Mouse (Mus musculus): ENCODE results near the gene Btbd35f22. TPM values are rescaled to one million over a fixed set of nuclear protein-coding genes. Genes with fewer than 3 reads are reported as not detected.
"Not testable (repeated sequence)": the region's sequence is repeated elsewhere in the genome, so short reads cannot be mapped to it uniquely, and the experiment has no call there.

Gene Btbd35f22
- total RNA-seq (2021): not detected

DNA sequence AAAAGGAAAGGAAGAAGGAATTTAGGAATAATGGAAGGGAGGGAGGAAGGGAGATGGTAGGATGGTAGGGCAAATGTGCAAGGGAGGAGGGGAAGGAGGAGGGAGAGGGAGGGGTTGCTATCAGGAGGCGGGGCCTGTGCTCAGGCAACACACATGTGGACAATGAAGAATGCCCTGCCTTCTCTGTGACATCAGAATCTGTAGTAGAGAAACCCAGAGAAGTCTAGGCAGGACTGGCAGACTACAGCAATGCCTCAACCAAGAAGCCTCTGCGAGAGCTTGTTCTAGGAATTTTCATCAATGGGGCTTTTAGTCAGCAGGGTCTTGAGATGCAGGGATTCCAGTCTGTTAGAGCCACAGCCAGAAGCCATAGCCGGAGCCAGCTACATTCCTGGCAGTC is at the start of gene Btbd35f22:
TSS of gene Btbd35f22 (plus strand) at position 301 of the 400 bp plus-strand sequence.
- intact Hi-C loops (cut with DNase I); DNase-seq: not testable (repeated sequence)

Other genes starting within 250 kb of the Btbd35f22 start
- gene Gm21637, start 85.8 kb upstream of the Btbd35f22 start, total RNA-seq (2021): not detected
- not detected for gene Btbd35f2, start 230.6 kb downstream of the Btbd35f22 start, total RNA-seq (2021)

All from left cerebral cortex, postnatal 4 days (tissue).